Mouse (Mus musculus) testis, adult 2 months (tissue): Measurements from ENCODE around the gene Ptprt.

Experiments used
- CTCF ChIP-seq: fragments of 200-500 bp; IDR thresholded peaks from 2 replicates; pipeline ENCODE4 v1.5.1; 2012; ENCODE audit warnings: low read depth, mild to moderate bottlenecking, inconsistent platforms, low read length, moderate library complexity; ENCODE audit not compliant: control insufficient read depth, insufficient read depth, insufficient replicate concordance
- POLR2A ChIP-seq: fragments of 200-500 bp; IDR thresholded peaks from 2 replicates; pipeline ENCODE4 v1.6.1; 2012; ENCODE audit warnings: low read depth, mild to moderate bottlenecking, inconsistent platforms, low read length, moderate library complexity; ENCODE audit not compliant: control insufficient read depth

DNA sequence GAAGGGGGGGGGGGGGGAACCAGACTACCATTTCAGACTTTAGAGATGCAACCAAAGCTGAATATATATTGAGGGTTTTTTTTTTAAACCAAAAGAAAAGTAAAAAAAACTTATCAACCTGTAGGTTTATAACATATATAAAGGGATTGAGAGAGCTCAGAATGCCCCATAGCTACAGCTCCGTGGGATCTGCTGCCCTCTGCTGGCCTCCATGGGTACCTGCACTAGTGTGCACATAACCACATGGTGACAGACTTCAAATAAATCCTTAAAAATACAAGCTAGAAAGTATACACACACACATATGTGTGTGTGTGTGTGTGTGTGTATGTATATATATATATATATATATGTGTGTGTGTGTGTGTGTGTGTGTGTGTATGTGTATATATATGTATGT is 148.9 kb downstream of the Ptprt start:
- TF ChIP-seq CTCF (peak; percentile 70; the same call in 1 of the 2 replicates), POLR2A (no peak)
